Mouse (Mus musculus) liver, postnatal 0 days (tissue): Measurements from ENCODE around the gene Wnt3. TPM values are rescaled to one million over a fixed set of nuclear protein-coding genes. Genes with fewer than 3 reads are reported as not detected.
A peak's percentile ranks its signal among the peaks of the same experiment; 100 is the strongest.

ENCODE experiments used
- ATAC-seq: fragments of 200-750 bp; cut with Nextera tagmentation; 2 replicates; pipeline ENCODE4 v1.8.0; 2017; ENCODE audit warnings: mild to moderate bottlenecking, moderate library complexity
- DNase-seq: peaks from one replicate; pipeline ENCODE4 v3.0.0-alpha.2; 2016
- H3K27ac ChIP-seq: fragments of 300-500 bp; sonication (generic); 2 replicates; pipeline ENCODE4 v1.5.1; 2014; ENCODE audit warnings: antibody characterized with exemption, moderate library complexity, mild to moderate bottlenecking, low read depth
- H3K27me3 ChIP-seq: fragments of 300-500 bp; sonication (generic); 2 replicates; pipeline ENCODE4 v1.6.1; 2014; ENCODE audit warnings: low read length, control low read depth, mixed read lengths; ENCODE audit not compliant: insufficient read depth
- H3K36me3 ChIP-seq: fragments of 300-500 bp; sonication (generic); replicated peaks from 2 replicates; pipeline ENCODE4 v1.6.1; 2014; ENCODE audit warnings: mild to moderate bottlenecking, control low read depth, low read length, moderate library complexity, mixed read lengths; ENCODE audit not compliant: insufficient read depth
- H3K4me1 ChIP-seq: fragments of 300-500 bp; sonication (generic); 2 replicates; pipeline ENCODE4 v1.6.1; 2014; ENCODE audit warnings: antibody characterized with exemption, mild to moderate bottlenecking, control low read depth; ENCODE audit not compliant: insufficient read depth
- H3K4me2 ChIP-seq: fragments of 300-500 bp; sonication (generic); 2 replicates; pipeline ENCODE4 v1.6.1; 2014; ENCODE audit warnings: low read depth, mild to moderate bottlenecking, low read length, moderate library complexity, mixed read lengths
- H3K4me3 ChIP-seq: fragments of 300-500 bp; sonication (generic); 2 replicates; pipeline ENCODE4 v1.5.1; 2014; ENCODE audit warnings: low read depth, low read length
- H3K9ac ChIP-seq: fragments of 300-500 bp; sonication (generic); replicated peaks from 2 replicates; pipeline ENCODE4 v1.6.1; 2014; ENCODE audit warnings: mild to moderate bottlenecking, moderate library complexity
- H3K9me3 ChIP-seq: fragments of 300-500 bp; sonication (generic); 2 replicates; pipeline ENCODE4 v1.6.1; 2016; ENCODE audit warnings: mild to moderate bottlenecking, control low read depth, low read length, mixed read lengths
- CTCF ChIP-seq: sonication (generic); IDR thresholded peaks from 2 replicates; pipeline ENCODE4 v1.5.1; 2016; ENCODE audit warnings: antibody characterized with exemption, low read depth
- EP300 ChIP-seq: IDR thresholded peaks from 2 replicates; pipeline ENCODE4 v1.6.1; 2016; ENCODE audit warnings: antibody characterized with exemption, low read depth, mild to moderate bottlenecking
- WGBS: fragments of 180-500 bp; shearing (Covaris S2); extraction: QIAGEN DNeasy Blood & Tissue Kit; methylation state at CpG from one replicate; pipeline ENCODE4 v1.1.7; 2014; ENCODE audit not compliant: insufficient replicate concordance; 5-methylcytosine and 5-hydroxymethylcytosine counted together
- polyA plus RNA-seq: library from polyadenylated mRNA; unstranded; fragments of >200 nt; fragmentation: Nextera tagmentation; extraction: Ambion mirVana; gene quantifications from 2 replicates; pipeline ENCODE4 v1.2.1, GENCODE M21; 2015

Gene Wnt3
- polyA plus RNA-seq, 1 experiment from 2014 or later, result not detected

GRCm38 (mm10) chr11:103810631-103811030, 36.7 kb downstream of the Wnt3 start:
- H3K4me2 ChIP-seq, result peak overlapping the region; percentile 76
- H3K27ac ChIP-seq, result no peak overlapping the region
- no peak overlapping the region for H3K4me3 ChIP-seq
- no peaks in the 10 kb centered on the region for H3K36me3 ChIP-seq
- DNase-seq (no peak), ATAC-seq (no peak)
- WGBS, result 25% methylated on average over 12 of the region's 12 CpGs
- no peaks in the 10 kb centered on the region for H3K9me3 ChIP-seq
- H3K27me3 ChIP-seq, result peaks cover 55% of the 10 kb centered on the region
- H3K4me1 ChIP-seq, result no peaks in the 10 kb centered on the region
- no peak for TF ChIP-seq CTCF
- no peak overlapping the region for H3K9ac ChIP-seq

DNA sequence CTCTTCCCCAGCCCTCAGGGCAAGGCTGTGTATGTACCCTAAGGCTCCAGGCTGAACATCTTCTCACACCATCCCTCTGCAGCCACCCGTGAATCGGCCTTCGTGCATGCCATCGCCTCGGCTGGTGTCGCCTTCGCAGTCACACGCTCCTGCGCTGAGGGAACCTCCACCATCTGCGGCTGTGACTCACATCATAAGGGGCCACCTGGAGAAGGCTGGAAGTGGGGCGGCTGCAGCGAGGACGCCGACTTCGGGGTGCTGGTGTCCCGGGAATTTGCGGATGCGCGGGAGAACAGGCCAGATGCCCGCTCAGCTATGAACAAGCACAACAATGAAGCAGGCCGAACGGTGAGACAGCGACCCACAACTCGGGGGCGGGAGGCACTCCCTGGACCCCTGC, 37.3 kb downstream of the Wnt3 start:
- 75% methylated on average over 25 of the region's 25 CpGs for WGBS
- no peak for ATAC-seq
- Histone ChIP-seq H3K9me3 (no peaks in the 10 kb centered on the region), H3K27me3 (peaks cover 55% of the 10 kb centered on the region), H3K27ac (no peak overlapping the region), H3K4me3 (no peak overlapping the region), H3K4me1 (no peaks in the 10 kb centered on the region), H3K4me2 (no peak overlapping the region), H3K36me3 (no peaks in the 10 kb centered on the region), H3K9ac (no peak overlapping the region)
- DNase-seq, result no peak
- TF ChIP-seq EP300, result no peak
- no peak for TF ChIP-seq CTCF

DNA sequence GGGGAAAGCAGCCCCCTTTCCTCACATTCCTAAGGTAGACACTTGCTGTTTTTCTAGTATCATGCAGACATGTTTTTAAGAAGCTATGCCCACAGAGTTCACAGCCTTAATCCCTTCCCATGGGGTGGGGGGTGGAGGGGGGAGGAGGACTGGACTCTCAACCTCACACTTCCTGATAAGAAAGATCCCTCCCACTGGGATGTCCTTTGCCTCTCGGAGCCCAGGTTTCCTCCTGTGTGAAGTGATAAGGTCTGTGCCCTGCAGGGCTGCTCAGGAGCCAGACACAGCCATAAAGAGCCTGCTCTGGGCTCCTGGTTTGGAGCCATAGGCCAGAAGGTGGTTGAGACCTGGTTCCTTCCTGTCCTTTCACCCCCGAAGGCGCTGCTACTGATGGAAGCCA, 40.9 kb downstream of the Wnt3 start:
- no peak overlapping the region for H3K4me3 ChIP-seq
- no peak overlapping the region for H3K9ac ChIP-seq
- H3K36me3 ChIP-seq, result no peaks in the 10 kb centered on the region
- DNase-seq (no peak), ATAC-seq (no peak)
- TF ChIP-seq EP300, result no peak
- TF ChIP-seq CTCF, result no peak
- 6% methylated on average over 3 of the region's 3 CpGs for WGBS
- no peaks in the 10 kb centered on the region for H3K9me3 ChIP-seq
- H3K4me1 ChIP-seq, result no peaks in the 10 kb centered on the region
- H3K4me2 ChIP-seq, result no peak overlapping the region
- no peak overlapping the region for H3K27ac ChIP-seq
- H3K27me3 ChIP-seq, result peaks cover 32% of the 10 kb centered on the region

- DNase-seq, result no peak
- Histone ChIP-seq H3K9ac (no peak overlapping the region), H3K36me3 (no peaks in the 10 kb centered on the region), H3K9me3 (no peaks in the 10 kb centered on the region), H3K27ac (no peak overlapping the region), H3K4me2 (no peak overlapping the region), H3K27me3 (peaks cover 21% of the 10 kb centered on the region), H3K4me3 (no peak overlapping the region), H3K4me1 (no peaks in the 10 kb centered on the region)
- ATAC-seq, result no peak
- no peak for TF ChIP-seq CTCF
- no peak for TF ChIP-seq EP300
- WGBS, result 71% methylated on average over 13 of the region's 13 CpGs
Observed at GRCm38 (mm10) chr11:103815986-103816385, 42.0 kb downstream of the Wnt3 start.

DNA sequence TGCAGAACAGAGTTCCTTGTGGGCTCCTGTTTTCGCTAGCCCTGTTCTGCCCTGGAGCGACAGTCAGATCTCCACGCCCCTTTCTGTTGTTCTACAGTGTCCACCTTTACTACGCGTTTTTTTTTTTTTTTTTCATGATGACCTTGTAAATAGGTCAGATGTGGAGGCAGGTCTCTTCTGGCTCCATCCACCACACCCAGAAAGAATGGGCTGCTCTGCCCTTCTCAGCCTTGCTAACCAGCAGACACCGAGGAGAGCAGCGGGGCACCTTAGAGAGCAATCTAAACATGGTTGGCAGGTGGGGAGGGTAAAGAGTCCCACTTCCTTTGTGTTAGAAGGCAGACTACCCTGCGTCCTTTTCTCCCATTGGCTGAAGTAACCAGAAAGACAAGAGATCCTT, 42.8 kb downstream of the Wnt3 start:
- no peak for ATAC-seq
- no peak for DNase-seq
- TF ChIP-seq CTCF, result no peak
- no peak for TF ChIP-seq EP300
- 81% methylated on average over 8 of the region's 8 CpGs for WGBS
- H3K4me2 ChIP-seq, result no peak overlapping the region
- no peaks in the 10 kb centered on the region for H3K4me1 ChIP-seq
- H3K9me3 ChIP-seq, result no peaks in the 10 kb centered on the region
- no peak overlapping the region for H3K9ac ChIP-seq
- peaks cover 14% of the 10 kb centered on the region for H3K27me3 ChIP-seq
- H3K4me3 ChIP-seq, result no peak overlapping the region
- no peaks in the 10 kb centered on the region for H3K36me3 ChIP-seq
- no peak overlapping the region for H3K27ac ChIP-seq

GRCm38 (mm10) chr11:103827201-103827600, 53.3 kb downstream of the Wnt3 start:
- no peaks in the 10 kb centered on the region for H3K4me1 ChIP-seq
- no peak for DNase-seq
- no peak for ATAC-seq
- H3K9me3 ChIP-seq, result no peaks in the 10 kb centered on the region
- H3K27me3 ChIP-seq, result no peaks in the 10 kb centered on the region
- H3K9ac ChIP-seq, result no peak overlapping the region
- H3K4me2 ChIP-seq, result no peak overlapping the region
- TF ChIP-seq CTCF, result no peak
- TF ChIP-seq EP300, result no peak
- no peak overlapping the region for H3K27ac ChIP-seq
- no peak overlapping the region for H3K4me3 ChIP-seq
- peaks cover 20% of the 10 kb centered on the region for H3K36me3 ChIP-seq
- WGBS, result 85% methylated on average over 6 of the region's 6 CpGs

GRCm38 (mm10) chr11:103828866-103829265, 54.9 kb downstream of the Wnt3 start:
- TF ChIP-seq EP300 (no peak), CTCF (no peak)
- peaks cover 8% of the 10 kb centered on the region; the same call in 1 of the 2 replicates for H3K36me3 ChIP-seq
- H3K27ac ChIP-seq, result no peak overlapping the region
- H3K9me3 ChIP-seq, result no peaks in the 10 kb centered on the region
- DNase-seq (no peak), ATAC-seq (no peak)
- H3K4me2 ChIP-seq, result no peak overlapping the region
- 85% methylated on average over 7 of the region's 7 CpGs for WGBS
- no peak overlapping the region for H3K9ac ChIP-seq
- H3K27me3 ChIP-seq, result no peaks in the 10 kb centered on the region
- H3K4me1 ChIP-seq, result no peaks in the 10 kb centered on the region
- H3K4me3 ChIP-seq, result no peak overlapping the region
